Mouse (Mus musculus): ENCODE data around the gene Rab3ip. TPM values are rescaled to one million over a fixed set of nuclear protein-coding genes. Genes with fewer than 3 reads are reported as not detected.

The Rab3ip gene
- total RNA-seq, 2 experiments from 2014 or later: 87.7 to 90.2 TPM

GRCm38 (mm10) chr10:116957867-116958551, 7.4 kb upstream of the Rab3ip start:
- no peak for DNase-seq

- no peak for DNase-seq
Observed at GRCm38 (mm10) chr10:116956483-116957158, 6.1 kb upstream of the Rab3ip start.

GRCm38 (mm10) chr10:116955191-116955590, 4.6 kb upstream of the Rab3ip start:
- no peak for DNase-seq

GRCm38 (mm10) chr10:116950886-116951285, 317 bp upstream of the Rab3ip start:
- no peak for DNase-seq

- DNase-seq: peak; percentile 31
Observed at GRCm38 (mm10) chr10:116949111-116950008, 1.2 kb downstream of the Rab3ip start.

- DNase-seq: no peak
Observed at GRCm38 (mm10) chr10:116948414-116948813, 2.2 kb downstream of the Rab3ip start.

GRCm38 (mm10) chr10:116944940-116945339, 5.6 kb downstream of the Rab3ip start:
- DNase-seq: no peak

GRCm38 (mm10) chr10:116944144-116944543, 6.4 kb downstream of the Rab3ip start:
- DNase-seq: no peak

GRCm38 (mm10) chr10:116943025-116943424, 7.5 kb downstream of the Rab3ip start:
- DNase-seq: peak; percentile 45

- DNase-seq: no peak
Observed at GRCm38 (mm10) chr10:116935028-116935427, 15.5 kb downstream of the Rab3ip start.

GRCm38 (mm10) chr10:116933794-116934193, 16.8 kb downstream of the Rab3ip start:
- DNase-seq: no peak

- DNase-seq: no peak
Observed at GRCm38 (mm10) chr10:116932418-116932817, 18.2 kb downstream of the Rab3ip start.

GRCm38 (mm10) chr10:116931497-116932179, 18.9 kb downstream of the Rab3ip start:
- no peak for DNase-seq

GRCm38 (mm10) chr10:116930936-116931335, 19.6 kb downstream of the Rab3ip start:
- no peak for DNase-seq

- peak; percentile 26 for DNase-seq
Observed at GRCm38 (mm10) chr10:116930506-116930905, 20.1 kb downstream of the Rab3ip start.

- DNase-seq: no peak
Observed at GRCm38 (mm10) chr10:116928826-116929225, 21.7 kb downstream of the Rab3ip start.

- no peak for DNase-seq
Observed at GRCm38 (mm10) chr10:116926428-116927113, 24.0 kb downstream of the Rab3ip start.

GRCm38 (mm10) chr10:116923651-116924495, 26.7 kb downstream of the Rab3ip start:
- no peak for DNase-seq

- DNase-seq: no peak
Observed at GRCm38 (mm10) chr10:116922161-116922560, 28.4 kb downstream of the Rab3ip start.

- no peak for DNase-seq
Observed at GRCm38 (mm10) chr10:116921416-116921815, 29.2 kb downstream of the Rab3ip start.

- no peak for DNase-seq
Observed at GRCm38 (mm10) chr10:116920641-116921040, 29.9 kb downstream of the Rab3ip start.

Data from heart, postnatal 4 days (tissue).